Mouse (Mus musculus) urinary bladder, adult 18-20 months (tissue): ENCODE measurements around the gene Gimap8.
"Not testable (repeated sequence)": the region's sequence is repeated elsewhere in the genome, so short reads cannot be mapped to it uniquely, and the experiment has no call there.

ENCODE experiments used
- DNase-seq, 2 experiments: peaks; one replicate each; pipeline ENCODE4 v3.0.0; 2022; ENCODE audit warnings: low spot score in 2 of 2, mixed read lengths in 2 of 2

Gimap8 gene

GRCm38 (mm10) chr6:48646995-48647394 is at the start of gene Gimap8:
TSS of gene Gimap8 (plus strand) at chr6:48647234.
- DNase-seq, result no peak

GRCm38 (mm10) chr6:48600594-48600993 is 46.4 kb upstream of the Gimap8 start:
- no peak for DNase-seq

- DNase-seq, result peak; percentile 89 to 94
Observed at GRCm38 (mm10) chr6:48601271-48602079, 45.6 kb upstream of the Gimap8 start, which contains the start of gene Zfp775. TSS of gene Zfp775 (plus strand) at chr6:48602063.

- DNase-seq, result peak in 1 of 2 experiments; percentile 46
Observed at GRCm38 (mm10) chr6:48602080-48602741, 44.8 kb upstream of the Gimap8 start.

GRCm38 (mm10) chr6:48608124-48608523 is 38.9 kb upstream of the Gimap8 start:
- no peak for DNase-seq

- DNase-seq, result no peak
Observed at GRCm38 (mm10) chr6:48609512-48609911, 37.5 kb upstream of the Gimap8 start.

- DNase-seq, result no peak
Observed at GRCm38 (mm10) chr6:48610657-48611056, 36.4 kb upstream of the Gimap8 start.

- DNase-seq, result no peak
Observed at GRCm38 (mm10) chr6:48613464-48613863, 33.6 kb upstream of the Gimap8 start.

- DNase-seq, result no peak
Observed at GRCm38 (mm10) chr6:48614756-48615155, 32.3 kb upstream of the Gimap8 start.

- no peak for DNase-seq
Observed at GRCm38 (mm10) chr6:48620031-48620430, 27.0 kb upstream of the Gimap8 start.

GRCm38 (mm10) chr6:48622186-48622843 is 24.7 kb upstream of the Gimap8 start:
- DNase-seq, result not testable (repeated sequence)

GRCm38 (mm10) chr6:48623460-48623859 is 23.6 kb upstream of the Gimap8 start:
- DNase-seq, result no peak

- DNase-seq, result no peak
Observed at GRCm38 (mm10) chr6:48626464-48626863, 20.6 kb upstream of the Gimap8 start, which contains the start of gene AI854703. TSS of gene AI854703 (plus strand) at chr6:48626764.

- peak; percentile 21 to 54 for DNase-seq
Observed at GRCm38 (mm10) chr6:48626984-48627383, 20.1 kb upstream of the Gimap8 start.

- no peak for DNase-seq
Observed at GRCm38 (mm10) chr6:48627511-48627924, 19.5 kb upstream of the Gimap8 start.

GRCm38 (mm10) chr6:48628377-48628776 is 18.7 kb upstream of the Gimap8 start:
- DNase-seq, result no peak

- no peak for DNase-seq
Observed at GRCm38 (mm10) chr6:48628808-48629660, 18.0 kb upstream of the Gimap8 start.

GRCm38 (mm10) chr6:48629661-48630034 is 17.4 kb upstream of the Gimap8 start:
- no peak for DNase-seq

GRCm38 (mm10) chr6:48630831-48631230 is 16.2 kb upstream of the Gimap8 start:
- peak in 1 of 2 experiments; percentile 62 for DNase-seq

- DNase-seq, result no peak
Observed at GRCm38 (mm10) chr6:48635105-48635504, 11.9 kb upstream of the Gimap8 start.

GRCm38 (mm10) chr6:48636515-48636914 is 10.5 kb upstream of the Gimap8 start:
- no peak for DNase-seq
